Mouse (Mus musculus) gastrocnemius, adult 18-20 months (tissue): ENCODE data around the gene Hist1h2ad. TPM values are rescaled to one million over a fixed set of nuclear protein-coding genes. Genes with fewer than 3 reads are reported as not detected.
"Not testable (repeated sequence)": the region's sequence is repeated elsewhere in the genome, so short reads cannot be mapped to it uniquely, and the experiment has no call there.

Experiments used
- DNase-seq: peaks from one replicate; pipeline ENCODE4 v3.0.0; 2021; ENCODE audit warnings: low spot score
- total RNA-seq, 2 experiments: library from RNA; stranded (reverse); gene quantifications; 2 replicates each; pipeline ENCODE4 v1.2.3; 2021

The Hist1h2ad gene
- total RNA-seq, 2 experiments from 2014 or later: 0.80 to 1.7 TPM

GRCm38 (mm10) chr13:23583387-23584068 lies 9.3 kb downstream of the Hist1h2ad start:
- no peak for DNase-seq

GRCm38 (mm10) chr13:23584331-23584730 lies 10.2 kb downstream of the Hist1h2ad start:
- no peak for DNase-seq

DNA sequence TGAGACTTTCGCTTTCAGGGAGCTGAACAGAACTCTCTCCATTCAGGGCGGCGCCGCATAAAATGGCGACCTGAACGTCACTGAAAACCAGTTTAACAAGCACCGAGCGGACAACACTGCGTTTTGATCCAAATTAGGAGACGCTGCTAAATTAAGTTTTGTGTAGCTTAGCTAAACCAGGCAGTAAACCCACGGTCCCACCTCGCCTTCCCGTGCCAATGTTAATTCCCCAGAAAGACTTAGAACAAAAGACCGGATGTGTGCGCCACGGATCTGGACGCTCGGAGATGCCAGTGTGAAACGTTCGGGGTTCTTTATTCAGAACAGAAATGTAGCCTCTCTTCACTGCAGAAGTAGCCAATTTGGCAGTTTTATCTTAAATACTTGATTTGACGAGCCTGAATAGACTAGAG lies 10.9 kb downstream of the Hist1h2ad start:
- DNase-seq: peak; percentile 62

GRCm38 (mm10) chr13:23585442-23586098 lies 11.4 kb downstream of the Hist1h2ad start:
- peak; percentile 72 for DNase-seq

DNA sequence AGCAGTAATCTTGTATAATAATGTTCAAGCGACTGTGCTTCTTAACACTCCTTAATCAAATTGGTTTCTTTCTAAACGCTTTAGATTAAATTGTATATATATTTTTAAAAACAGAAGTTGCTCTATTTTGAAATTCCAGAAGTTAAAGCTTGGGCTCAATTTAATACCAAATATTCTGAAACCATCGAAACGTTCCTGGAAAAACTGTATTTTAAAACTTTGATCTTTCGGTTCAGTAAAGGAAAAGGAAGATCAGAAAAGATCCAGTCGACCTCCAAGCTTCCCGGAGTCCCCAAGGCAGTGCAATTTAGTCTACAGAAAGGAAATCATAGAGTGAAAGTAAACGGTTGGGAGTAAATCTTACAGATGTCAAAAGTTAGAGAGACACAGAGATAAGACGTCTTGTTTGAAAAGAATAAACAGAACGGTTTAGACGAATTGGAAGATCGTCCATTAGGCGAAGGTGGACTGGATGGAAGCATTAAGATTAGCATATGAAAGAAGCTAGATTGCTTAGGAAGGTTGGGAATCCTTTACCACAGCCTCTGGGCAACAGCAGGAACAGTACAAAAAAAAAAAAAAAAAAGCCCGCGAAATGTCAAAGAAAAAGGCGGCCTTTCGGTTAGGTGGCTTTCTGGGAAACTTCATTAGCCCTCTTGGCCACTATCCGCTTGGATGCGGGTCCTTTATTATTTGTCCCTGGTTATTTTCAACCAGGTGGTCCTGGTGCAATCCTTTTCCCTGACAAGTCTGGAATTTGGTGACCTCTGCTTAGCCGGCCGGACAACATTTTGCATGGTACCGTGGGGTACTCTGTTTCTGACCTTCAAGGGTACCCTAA lies 12.1 kb downstream of the Hist1h2ad start:
- DNase-seq: no peak

- DNase-seq: no peak
Measured at GRCm38 (mm10) chr13:23586940-23587225, 12.7 kb downstream of the Hist1h2ad start.

GRCm38 (mm10) chr13:23591206-23591605 lies 17.0 kb downstream of the Hist1h2ad start:
- no peak for DNase-seq

GRCm38 (mm10) chr13:23591886-23592285 lies 17.7 kb downstream of the Hist1h2ad start:
- not testable (repeated sequence) for DNase-seq

GRCm38 (mm10) chr13:23592614-23593013 lies 18.4 kb downstream of the Hist1h2ad start:
- DNase-seq: no peak

GRCm38 (mm10) chr13:23593051-23593770 lies 19.0 kb downstream of the Hist1h2ad start:
- DNase-seq: no peak

- DNase-seq: no peak
Measured at GRCm38 (mm10) chr13:23595185-23595584, 21.0 kb downstream of the Hist1h2ad start.

- no peak for DNase-seq
Measured at GRCm38 (mm10) chr13:23595622-23596372, 21.6 kb downstream of the Hist1h2ad start.

- peak; percentile 80 for DNase-seq
Measured at GRCm38 (mm10) chr13:23597957-23598356, 23.8 kb downstream of the Hist1h2ad start.

DNA sequence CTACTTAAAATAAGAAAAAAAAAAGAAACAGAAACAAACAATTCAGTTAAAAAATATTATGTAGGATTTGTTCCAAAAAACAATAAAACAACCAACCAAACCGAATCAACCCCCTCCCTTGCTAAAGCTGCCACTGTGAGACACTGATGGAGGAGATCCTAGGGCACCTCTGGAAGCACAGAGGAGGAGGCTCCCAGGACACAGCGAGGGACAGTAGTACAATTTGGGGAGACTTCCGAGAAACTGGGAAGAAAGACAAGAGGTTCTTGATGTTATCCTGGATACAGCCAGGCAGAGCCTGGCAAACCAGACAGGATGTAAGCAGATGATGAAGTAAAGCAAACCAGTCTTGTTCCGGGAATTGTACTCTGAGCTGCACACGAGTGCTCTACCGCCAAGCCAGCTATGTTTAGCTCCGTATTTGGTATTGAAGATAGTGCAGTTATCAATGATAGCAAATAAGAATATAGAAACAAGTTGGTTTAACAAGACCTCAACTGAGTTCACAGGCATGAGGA lies 29.1 kb downstream of the Hist1h2ad start:
- DNase-seq: no peak

DNA sequence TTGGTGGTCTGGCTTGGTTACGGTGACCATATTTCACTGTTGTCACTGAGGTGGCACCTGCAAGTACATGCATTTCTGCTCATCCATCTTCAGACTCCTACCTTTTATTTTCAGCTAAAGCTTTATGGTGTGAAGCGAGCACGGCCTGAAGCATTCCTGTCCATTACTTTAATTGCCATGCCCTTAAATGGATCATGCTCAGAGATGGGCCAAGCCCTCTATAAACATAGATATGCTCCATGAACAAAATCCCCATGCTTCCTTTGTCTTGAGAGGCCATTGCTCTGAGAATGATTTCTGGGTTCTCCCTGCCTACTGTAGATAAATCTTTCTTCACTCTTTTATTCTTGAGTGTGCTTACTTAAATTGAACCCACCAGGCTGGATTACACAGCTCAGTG lies 30.3 kb downstream of the Hist1h2ad start:
- no peak for DNase-seq

DNA sequence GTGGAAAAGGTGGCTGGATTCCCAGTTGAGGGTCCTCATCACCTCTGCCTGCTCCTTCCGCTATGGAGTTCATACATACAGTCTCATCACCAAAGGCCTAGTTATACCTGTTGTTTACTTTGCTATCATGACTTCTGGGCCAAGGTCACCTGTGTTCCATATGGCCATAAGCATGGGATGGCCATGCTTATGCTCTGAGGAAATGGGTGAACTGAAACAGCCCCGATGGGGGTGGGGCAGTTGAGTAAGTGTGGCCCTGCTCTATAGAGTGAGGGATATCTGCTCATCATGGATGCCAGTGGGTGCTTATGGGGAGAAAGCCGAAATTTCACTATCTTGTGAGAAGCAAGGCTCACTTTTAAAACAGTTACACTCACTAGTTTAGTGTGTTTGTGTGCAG lies 30.9 kb downstream of the Hist1h2ad start:
- no peak for DNase-seq

DNA sequence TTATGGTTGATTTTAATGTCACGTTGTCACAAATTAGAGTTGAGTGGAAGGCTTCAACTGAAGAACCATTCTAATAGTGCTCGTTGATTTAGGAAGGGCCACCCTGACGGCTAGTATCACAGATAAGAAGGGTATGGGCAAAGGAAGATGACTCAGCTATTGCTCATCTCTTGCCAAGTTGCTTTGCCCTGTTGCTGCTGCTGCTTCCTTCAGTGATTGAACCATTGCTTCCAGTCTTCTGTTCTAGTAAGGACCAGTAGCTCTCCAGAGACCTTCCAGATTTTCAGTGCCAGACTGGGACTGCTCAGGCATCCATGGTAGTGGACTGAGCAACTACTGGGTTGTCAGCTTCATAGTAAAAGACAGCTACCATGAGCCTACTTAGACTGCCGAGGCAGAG lies 35.0 kb downstream of the Hist1h2ad start:
- DNase-seq: no peak

DNA sequence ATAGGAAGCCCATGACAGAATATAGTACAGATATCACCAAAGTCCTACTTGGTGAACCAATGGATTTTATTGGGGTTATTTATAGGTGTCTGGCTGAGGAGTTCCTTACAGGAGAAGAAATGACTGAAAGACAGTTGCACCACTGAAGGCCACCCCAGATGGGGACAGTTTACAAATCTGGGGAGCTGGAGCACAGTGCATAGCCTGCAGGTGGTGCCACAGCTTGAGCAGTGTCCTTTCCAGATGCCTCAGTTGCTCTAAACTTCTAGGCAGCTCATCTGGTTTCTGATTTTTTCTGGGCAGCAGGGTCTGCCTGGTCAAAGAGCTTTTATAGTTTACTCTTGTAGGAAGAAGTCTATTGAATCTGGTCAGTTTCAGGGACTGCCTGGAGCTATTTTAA lies 35.7 kb downstream of the Hist1h2ad start:
- DNase-seq: no peak

GRCm38 (mm10) chr13:23610393-23610792 lies 36.2 kb downstream of the Hist1h2ad start:
- DNase-seq: no peak

GRCm38 (mm10) chr13:23611638-23612037 lies 37.5 kb downstream of the Hist1h2ad start:
- no peak for DNase-seq
